Mouse (Mus musculus): ENCODE measurements around the gene Rtp4. TPM values are rescaled to one million over a fixed set of nuclear protein-coding genes. Genes with fewer than 3 reads are reported as not detected.
A peak's percentile ranks its signal among the peaks of the same experiment; 100 is the strongest.

Gene Rtp4
- polyA plus RNA-seq, 1 experiment from 2014 or later = 5.1 TPM

DNA sequence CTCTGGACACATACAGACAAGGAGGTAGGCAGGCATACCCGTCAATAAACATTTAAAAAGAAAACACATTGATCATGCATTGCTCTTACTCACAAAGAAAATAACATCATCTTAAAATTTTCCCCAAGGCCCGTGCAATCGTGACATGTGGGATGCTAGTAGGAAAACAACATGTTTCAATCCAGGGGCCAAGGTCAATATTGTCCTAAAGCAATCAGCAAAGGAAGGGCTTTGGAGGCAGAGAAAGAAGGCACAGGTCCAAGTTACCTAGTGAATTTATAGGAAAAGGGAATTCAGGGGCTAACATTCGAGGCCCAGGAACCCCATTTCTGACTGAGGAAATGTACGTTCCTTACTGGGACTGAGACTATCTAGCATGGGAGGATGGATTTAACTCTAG is 2.9 kb upstream of the Rtp4 start:
- no peak overlapping the region for H3K9ac ChIP-seq
- H3K27me3 ChIP-seq = no peaks in the 10 kb centered on the region
- 90% methylated on average over 5 of the region's 5 CpGs for WGBS
- H3K36me3 ChIP-seq = peaks cover 4% of the 10 kb centered on the region; the same call in 1 of the 2 replicates
- no peaks in the 10 kb centered on the region for H3K9me3 ChIP-seq (replicated peaks)
- H3K4me1 ChIP-seq = peaks cover 46% of the 10 kb centered on the region
- peak overlapping the region; percentile 26 for H3K4me2 ChIP-seq (replicated peaks)
- no peak overlapping the region for H3K4me3 ChIP-seq
- ATAC-seq (ENCODE audit: low FRiP score) = no peak
- no peak overlapping the region for H3K27ac ChIP-seq

DNA sequence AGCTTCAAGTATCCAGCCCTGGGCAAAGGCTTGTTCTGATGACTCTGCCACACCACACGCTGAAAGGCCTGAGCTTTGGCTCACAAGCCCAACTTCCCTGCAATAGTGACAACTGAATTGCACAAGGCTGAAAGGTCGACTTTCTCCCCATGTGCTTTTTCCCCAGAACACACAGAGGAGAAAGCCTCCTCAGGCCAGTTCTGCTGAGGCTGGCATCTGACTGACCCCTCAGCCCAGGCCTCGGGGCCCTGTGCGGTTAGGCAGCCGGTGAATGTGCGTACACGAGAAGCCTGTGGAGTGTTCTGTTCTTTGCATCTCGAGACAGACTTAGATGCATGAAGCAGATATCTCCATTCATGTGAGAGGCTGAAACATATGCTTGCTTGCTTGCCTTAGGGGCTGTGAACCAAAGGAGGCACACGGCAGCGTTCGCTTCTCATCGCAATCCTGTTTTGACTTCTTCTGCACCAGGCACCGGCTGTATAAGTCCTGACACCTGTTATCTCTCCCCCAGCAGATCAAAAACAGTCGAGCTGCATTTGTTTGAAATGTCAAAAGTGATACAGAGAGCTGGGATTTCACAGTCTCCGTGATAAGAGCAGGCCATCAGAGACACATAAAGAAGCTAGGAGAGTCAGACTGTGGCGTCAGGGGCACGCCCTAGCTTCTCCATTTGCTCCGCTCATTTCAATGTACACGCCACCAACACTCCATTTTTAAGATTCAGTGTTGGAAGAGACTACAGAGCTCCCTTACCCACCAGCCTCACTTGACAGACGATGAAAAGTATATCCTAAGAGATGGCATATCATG is 2.1 kb upstream of the Rtp4 start:
- no peaks in the 10 kb centered on the region for H3K36me3 ChIP-seq
- no peak for ATAC-seq (ENCODE audit: low FRiP score)
- no peak overlapping the region for H3K9ac ChIP-seq
- peaks cover 51% of the 10 kb centered on the region for H3K4me1 ChIP-seq
- H3K9me3 ChIP-seq (replicated peaks) = no peaks in the 10 kb centered on the region
- peak overlapping the region; percentile 0; the same call in 1 of the 2 replicates for H3K4me3 ChIP-seq
- H3K4me2 ChIP-seq (replicated peaks) = peak overlapping the region; percentile 26
- H3K27me3 ChIP-seq = no peaks in the 10 kb centered on the region
- peak overlapping the region; percentile 41; the same call in 1 of the 2 replicates for H3K27ac ChIP-seq
- WGBS = 75% methylated on average over 20 of the region's 20 CpGs

DNA sequence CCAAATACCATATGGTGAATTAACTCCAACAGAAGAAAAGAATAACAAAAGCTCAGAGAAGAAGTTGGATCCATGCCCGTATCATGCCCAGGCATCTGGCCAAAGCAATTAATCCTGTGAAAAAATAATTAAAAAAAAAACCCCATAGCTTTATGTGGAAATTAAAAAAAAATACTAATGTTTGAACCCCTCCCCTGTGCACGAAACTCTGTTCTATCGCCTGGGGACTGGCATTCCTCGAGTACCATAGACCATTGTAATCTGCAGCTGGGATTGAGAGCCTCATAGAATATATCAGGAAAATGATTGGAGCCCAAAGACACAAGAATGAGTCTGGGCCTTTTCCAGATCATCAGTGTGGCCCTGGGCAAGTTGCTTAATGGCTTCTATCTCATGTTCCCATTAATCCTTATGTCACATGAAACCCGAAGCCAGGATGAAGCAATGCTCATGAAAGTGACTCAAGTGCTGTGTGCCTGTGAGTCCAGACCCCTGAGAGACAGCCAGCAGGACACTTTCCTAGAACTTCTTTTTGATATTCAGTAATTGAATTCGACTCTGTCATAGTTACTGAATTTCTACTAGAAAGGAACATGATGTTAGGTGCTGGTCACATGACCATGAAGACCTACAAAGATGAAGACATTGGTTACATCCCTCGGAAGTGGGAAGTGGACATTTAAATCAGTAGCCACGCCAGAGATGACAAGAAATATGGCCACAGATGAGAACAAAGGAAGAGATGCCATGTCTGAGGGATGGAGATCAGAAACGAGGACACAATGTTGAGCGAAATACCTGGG is 1.3 kb upstream of the Rtp4 start:
- Histone ChIP-seq H3K36me3 (no peaks in the 10 kb centered on the region), H3K9me3 (replicated peaks) (no peaks in the 10 kb centered on the region), H3K9ac (no peak overlapping the region), H3K4me3 (peak overlapping the region; percentile 47), H3K4me2 (replicated peaks) (peak overlapping the region; percentile 74), H3K4me1 (peaks cover 54% of the 10 kb centered on the region), H3K27ac (no peak overlapping the region), H3K27me3 (no peaks in the 10 kb centered on the region)
- 68% methylated on average over 10 of the region's 10 CpGs for WGBS
- ATAC-seq (ENCODE audit: low FRiP score) = 0 out of 2 replicates have a peak, but pooled peaks have one; percentile 5

DNA sequence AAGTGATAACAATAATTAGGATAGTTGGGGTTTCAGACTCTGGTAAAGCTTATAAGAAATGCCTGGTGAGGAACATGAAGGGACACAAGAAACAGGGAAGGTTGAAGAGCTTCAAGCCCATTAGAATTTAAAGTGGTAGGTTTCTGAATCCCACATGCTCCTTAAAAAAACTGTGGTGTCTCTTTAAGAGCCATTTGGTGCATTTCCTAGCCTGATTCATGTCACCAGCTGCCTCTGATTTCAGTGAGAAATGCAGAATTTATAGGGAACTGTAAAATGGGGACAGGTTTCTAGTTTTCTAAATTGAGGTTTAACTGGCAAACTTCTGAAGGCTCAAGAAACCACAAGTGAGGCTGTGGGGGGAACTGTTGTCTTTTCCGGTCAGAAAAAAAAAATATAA is 320 bp upstream of the Rtp4 start:
- Histone ChIP-seq H3K36me3 (no peaks in the 10 kb centered on the region), H3K9ac (peak overlapping the region; percentile 78), H3K27me3 (no peaks in the 10 kb centered on the region), H3K4me2 (replicated peaks) (peak overlapping the region; percentile 74), H3K9me3 (replicated peaks) (no peaks in the 10 kb centered on the region), H3K4me3 (peak overlapping the region; percentile 47), H3K27ac (peak overlapping the region; percentile 92), H3K4me1 (peaks cover 54% of the 10 kb centered on the region)
- 11% methylated on average over 1 of the region's 1 CpGs for WGBS
- ATAC-seq (ENCODE audit: low FRiP score) = no peak

DNA sequence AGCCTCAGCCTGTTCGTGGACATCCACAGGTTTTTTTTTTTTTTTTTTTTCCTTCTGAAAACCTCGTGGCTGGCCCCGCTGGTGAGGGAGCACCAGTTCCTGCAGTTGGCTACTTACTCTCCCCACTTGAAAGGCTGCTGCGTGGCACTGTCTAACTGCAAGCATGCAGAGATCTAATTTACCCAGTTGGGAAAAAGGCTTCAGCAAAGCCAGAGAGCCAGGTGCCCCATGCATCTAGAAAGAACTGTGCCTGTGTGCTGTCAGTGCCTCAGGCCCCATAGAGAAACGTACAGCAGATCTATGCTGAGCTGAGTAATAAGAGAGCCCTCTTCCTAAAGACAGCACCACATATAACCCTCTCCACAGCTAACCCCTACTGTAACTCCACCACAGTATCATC is 1.0 kb downstream of the Rtp4 start:
- no peak overlapping the region for H3K9ac ChIP-seq
- 12% methylated on average over 5 of the region's 5 CpGs for WGBS
- peak overlapping the region; percentile 74 for H3K4me2 ChIP-seq (replicated peaks)
- no peaks in the 10 kb centered on the region for H3K27me3 ChIP-seq
- peaks cover 52% of the 10 kb centered on the region for H3K4me1 ChIP-seq
- no peaks in the 10 kb centered on the region for H3K9me3 ChIP-seq (replicated peaks)
- H3K27ac ChIP-seq = peak overlapping the region; percentile 92
- no peak overlapping the region for H3K4me3 ChIP-seq
- H3K36me3 ChIP-seq = no peaks in the 10 kb centered on the region
- ATAC-seq (ENCODE audit: low FRiP score) = no peak

DNA sequence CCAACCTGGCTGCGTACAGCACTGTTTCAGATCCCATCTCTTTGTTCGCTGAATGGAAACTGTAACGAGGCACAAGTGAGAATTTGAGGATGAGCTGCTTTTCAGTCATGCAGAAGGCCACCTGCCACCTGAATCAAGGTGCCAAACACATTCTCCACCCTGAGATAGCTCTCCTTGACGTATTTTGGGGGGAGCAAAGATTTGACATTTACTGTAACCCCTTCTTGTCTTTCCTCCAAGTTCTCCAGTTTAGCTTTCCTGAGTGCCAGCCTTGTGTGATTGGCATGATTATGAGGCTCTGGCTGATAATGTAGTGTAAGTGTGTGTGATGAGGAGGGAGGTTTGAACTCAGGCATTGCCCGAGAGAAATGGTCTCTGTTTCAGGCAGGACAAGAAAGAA is 2.0 kb downstream of the Rtp4 start:
- peaks cover 48% of the 10 kb centered on the region for H3K4me1 ChIP-seq
- WGBS = 84% methylated on average over 5 of the region's 5 CpGs

DNA sequence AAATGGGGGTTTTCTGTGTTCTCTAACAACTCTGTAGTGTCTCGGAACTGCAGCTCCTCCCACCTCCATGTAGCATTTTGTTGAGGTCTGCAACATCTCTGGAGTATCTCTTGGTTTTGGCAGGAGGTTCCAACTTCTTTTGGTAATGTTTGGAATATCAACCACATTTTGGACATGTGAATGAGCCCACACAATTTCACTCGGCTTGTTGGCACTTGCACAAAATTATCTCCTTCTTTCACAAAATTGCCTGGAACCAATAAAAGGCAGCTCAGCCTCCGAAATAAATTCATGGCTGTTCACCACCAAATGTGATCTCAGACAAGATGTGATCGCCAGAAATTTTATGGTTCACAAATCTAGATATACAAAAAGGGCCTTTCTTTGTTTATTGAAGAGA is 9.1 kb downstream of the Rtp4 start:
- Histone ChIP-seq H3K27me3 (no peaks in the 10 kb centered on the region), H3K4me1 (no peaks in the 10 kb centered on the region), H3K4me3 (no peak overlapping the region), H3K9me3 (replicated peaks) (no peaks in the 10 kb centered on the region), H3K36me3 (no peaks in the 10 kb centered on the region), H3K9ac (no peak overlapping the region), H3K4me2 (replicated peaks) (no peak overlapping the region), H3K27ac (no peak overlapping the region)
- 89% methylated on average over 4 of the region's 4 CpGs for WGBS
- no peak for ATAC-seq (ENCODE audit: low FRiP score)

More for the DNA sequence above, 2.0 kb downstream of the Rtp4 start:
- no peak for ATAC-seq (ENCODE audit: low FRiP score)
- no peaks in the 10 kb centered on the region for H3K9me3 ChIP-seq (replicated peaks)
- H3K4me3 ChIP-seq = no peak overlapping the region
- no peaks in the 10 kb centered on the region for H3K36me3 ChIP-seq
- no peak overlapping the region for H3K9ac ChIP-seq
- H3K27ac ChIP-seq = no peak overlapping the region
- H3K4me2 ChIP-seq (replicated peaks) = no peak overlapping the region
- H3K27me3 ChIP-seq = no peaks in the 10 kb centered on the region

DNA sequence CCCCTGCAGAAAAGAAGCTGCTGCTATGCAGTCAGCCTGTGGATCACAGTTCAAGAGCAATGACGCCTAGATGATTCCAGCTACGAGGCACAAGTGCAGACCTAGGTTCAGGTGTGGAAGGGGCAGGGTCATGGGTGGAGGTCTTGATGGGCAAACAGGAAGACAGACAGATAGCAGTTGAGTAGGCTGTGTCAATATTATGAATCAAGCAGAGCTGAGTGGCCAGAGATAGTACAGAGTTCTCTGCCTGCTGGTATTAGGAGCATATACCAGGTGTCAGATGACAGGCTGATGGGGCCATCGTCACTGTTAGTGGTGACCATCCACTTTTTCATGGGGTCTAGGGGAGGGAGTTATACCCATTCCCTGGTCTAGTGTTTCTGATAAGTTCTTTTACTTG is 13.6 kb downstream of the Rtp4 start:
- 83% methylated on average over 3 of the region's 3 CpGs for WGBS
- Histone ChIP-seq H3K4me1 (no peaks in the 10 kb centered on the region), H3K9me3 (replicated peaks) (no peaks in the 10 kb centered on the region), H3K9ac (no peak overlapping the region), H3K36me3 (no peaks in the 10 kb centered on the region), H3K27ac (no peak overlapping the region), H3K4me3 (no peak overlapping the region), H3K27me3 (no peaks in the 10 kb centered on the region), H3K4me2 (replicated peaks) (no peak overlapping the region)
- ATAC-seq (ENCODE audit: low FRiP score) = no peak

DNA sequence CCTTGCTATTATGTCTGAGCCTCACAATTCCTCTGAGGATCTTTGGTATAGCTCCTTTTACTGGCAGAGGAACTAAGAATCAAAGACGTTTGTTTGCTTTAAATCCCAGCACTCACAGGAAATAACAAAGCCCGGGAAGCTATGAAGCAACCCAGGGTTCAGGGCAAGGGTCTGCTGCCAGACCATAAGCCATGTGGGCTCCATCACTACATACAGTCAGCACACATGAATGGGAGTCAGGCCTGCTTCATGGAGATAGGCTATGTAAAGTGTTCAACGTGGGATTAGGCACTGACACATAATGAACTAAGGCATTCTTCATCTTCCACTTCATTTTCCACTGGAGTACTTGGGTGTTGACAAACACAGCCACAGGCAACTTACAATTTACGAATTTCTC is 21.0 kb downstream of the Rtp4 start:
- H3K9me3 ChIP-seq (replicated peaks) = no peaks in the 10 kb centered on the region
- no peaks in the 10 kb centered on the region for H3K36me3 ChIP-seq
- no peaks in the 10 kb centered on the region for H3K4me1 ChIP-seq
- no peak overlapping the region for H3K9ac ChIP-seq
- 70% methylated on average over 4 of the region's 4 CpGs for WGBS
- no peak overlapping the region for H3K4me2 ChIP-seq (replicated peaks)
- H3K27me3 ChIP-seq = no peaks in the 10 kb centered on the region; the same call in 1 of the 2 replicates
- no peak overlapping the region for H3K4me3 ChIP-seq
- no peak for ATAC-seq (ENCODE audit: low FRiP score)
- H3K27ac ChIP-seq = no peak overlapping the region

DNA sequence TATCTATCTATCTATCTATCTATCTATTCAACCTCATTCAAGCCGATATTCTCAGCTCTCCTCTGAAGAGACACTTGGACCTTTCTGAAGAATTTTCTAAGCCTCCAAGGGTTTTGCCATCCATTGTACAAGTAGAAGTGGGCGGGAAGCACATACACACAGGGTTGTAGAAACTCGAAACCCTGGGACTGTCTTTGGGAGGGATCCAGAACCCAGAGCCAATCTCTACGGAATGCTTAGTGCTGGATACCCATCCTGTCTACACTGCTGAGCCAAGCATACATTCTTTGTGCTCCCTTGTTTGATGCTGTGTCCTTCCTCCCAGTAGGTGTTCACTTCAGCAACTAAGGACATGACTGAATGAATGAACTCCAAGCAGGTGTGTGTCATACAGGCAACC is 22.8 kb downstream of the Rtp4 start:
- no peaks in the 10 kb centered on the region for H3K36me3 ChIP-seq
- no peak for ATAC-seq (ENCODE audit: low FRiP score)
- no peak overlapping the region for H3K9ac ChIP-seq
- H3K4me1 ChIP-seq = no peaks in the 10 kb centered on the region
- no peaks in the 10 kb centered on the region for H3K9me3 ChIP-seq (replicated peaks)
- no peaks in the 10 kb centered on the region; the same call in 1 of the 2 replicates for H3K27me3 ChIP-seq
- no peak overlapping the region for H3K4me3 ChIP-seq
- WGBS = 78% methylated on average over 4 of the region's 4 CpGs
- H3K4me2 ChIP-seq (replicated peaks) = no peak overlapping the region
- no peak overlapping the region for H3K27ac ChIP-seq

DNA sequence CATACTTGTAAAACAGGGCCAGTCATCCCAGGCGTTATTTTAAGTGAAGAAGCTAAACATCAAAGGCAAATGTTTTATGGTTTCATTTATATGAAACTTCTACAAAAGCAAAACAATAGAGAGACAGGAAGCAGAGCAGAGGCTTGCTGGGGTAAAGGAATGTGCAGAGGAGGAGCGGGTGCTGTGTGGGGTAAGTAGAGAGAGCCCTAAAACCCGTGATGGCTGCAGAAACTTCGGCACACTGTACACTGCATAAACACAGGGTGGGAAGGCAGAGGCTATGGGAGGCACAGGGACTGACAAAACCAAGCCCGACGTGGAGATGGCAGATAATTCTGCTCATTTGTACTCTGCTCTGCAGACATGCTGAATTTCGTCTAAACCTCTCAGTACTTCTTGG is 24.3 kb downstream of the Rtp4 start:
- ATAC-seq (ENCODE audit: low FRiP score) = no peak
- Histone ChIP-seq H3K27me3 (no peaks in the 10 kb centered on the region; the same call in 1 of the 2 replicates), H3K27ac (no peak overlapping the region), H3K4me1 (no peaks in the 10 kb centered on the region), H3K4me3 (no peak overlapping the region), H3K9ac (no peak overlapping the region), H3K36me3 (no peaks in the 10 kb centered on the region), H3K9me3 (replicated peaks) (no peaks in the 10 kb centered on the region), H3K4me2 (replicated peaks) (no peak overlapping the region)
- WGBS = 73% methylated on average over 7 of the region's 7 CpGs

DNA sequence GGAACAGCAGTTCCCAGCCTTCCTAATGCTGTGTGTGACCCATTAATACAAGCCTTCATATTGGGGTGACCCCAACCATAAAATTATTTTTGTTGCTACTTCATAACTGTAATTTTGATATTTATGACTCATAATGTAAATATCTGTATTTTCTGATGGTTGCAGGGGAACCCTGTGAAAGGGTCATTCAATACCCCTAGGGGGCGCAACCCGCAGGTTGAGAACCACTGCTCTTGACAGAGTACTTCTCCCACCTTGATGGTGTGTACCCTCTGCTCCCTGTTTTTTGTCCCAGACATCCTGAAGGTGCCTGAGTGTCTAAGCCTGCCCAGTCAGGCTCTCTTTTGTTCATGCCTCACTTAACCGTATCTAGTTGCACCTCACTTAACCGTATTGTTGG is 27.7 kb downstream of the Rtp4 start:
- H3K36me3 ChIP-seq = no peaks in the 10 kb centered on the region
- no peak overlapping the region for H3K4me2 ChIP-seq (replicated peaks)
- 88% methylated on average over 4 of the region's 4 CpGs for WGBS
- H3K9me3 ChIP-seq (replicated peaks) = no peaks in the 10 kb centered on the region
- no peak overlapping the region for H3K9ac ChIP-seq
- H3K27ac ChIP-seq = no peak overlapping the region
- ATAC-seq (ENCODE audit: low FRiP score) = no peak
- no peak overlapping the region for H3K4me3 ChIP-seq
- H3K4me1 ChIP-seq = no peaks in the 10 kb centered on the region
- no peaks in the 10 kb centered on the region; the same call in 1 of the 2 replicates for H3K27me3 ChIP-seq

Measured in hindbrain, embryonic 12.5 days (tissue).